Mouse (Mus musculus) CH12.LX (cell line): ENCODE results near the gene Rpl13. TPM values are rescaled to one million over a fixed set of nuclear protein-coding genes. Genes with fewer than 3 reads are reported as not detected.

Source experiments
- DNase-seq: peaks from one replicate; pipeline ENCODE4 v3.0.0-alpha.2; 2013; ENCODE audit errors: extremely low read depth
- H3K27ac ChIP-seq: 2 replicates; pipeline ENCODE4 v1.5.1; 2012; ENCODE audit warnings: low read depth, mild to moderate bottlenecking, control low read depth, moderate library complexity; ENCODE audit not compliant: insufficient read depth
- H3K27me3 ChIP-seq: replicated peaks from 2 replicates; pipeline ENCODE3; 2012; ENCODE audit warnings: inconsistent platforms
- H3K36me3 ChIP-seq, 2 experiments: replicated peaks in 1 of 2; 2 replicates each; pipeline versions ENCODE3 to v1.6.1; 2012; ENCODE audit warnings: inconsistent platforms in 1 of 2, low read length in 1 of 2, mild to moderate bottlenecking in 1 of 2, mixed read lengths in 1 of 2, moderate library complexity in 1 of 2; ENCODE audit not compliant: control insufficient read depth in 1 of 2, insufficient read depth in 1 of 2
- H3K4me1 ChIP-seq, 2 experiments: 2 replicates each; pipeline ENCODE4 v1.6.1; 2012; ENCODE audit warnings: inconsistent platforms in 1 of 2, moderate library complexity in 1 of 2; ENCODE audit not compliant: insufficient read depth in 2 of 2, control insufficient read depth in 1 of 2
- H3K4me2 ChIP-seq: 2 replicates; pipeline ENCODE4 v1.6.1; 2012; ENCODE audit warnings: low read depth, mild to moderate bottlenecking, control low read depth; ENCODE audit not compliant: poor library complexity, insufficient read depth, severe bottlenecking
- H3K4me3 ChIP-seq, 3 experiments: fragments of 150-350 bp in 1 of 3; sonication (generic) in 1 of 3; replicated peaks in 1 of 3; 2 replicates each; pipeline versions ENCODE3 to v1.5.1; 2011 to 2012; ENCODE audit warnings: low read depth in 2 of 3, low read length in 2 of 3, mild to moderate bottlenecking in 2 of 3, moderate library complexity in 2 of 3, control low read depth in 1 of 3, improper control_type of control experiment in 1 of 3, inconsistent platforms in 1 of 3, mixed read lengths in 1 of 3; ENCODE audit not compliant: poor library complexity in 1 of 3
- H3K79me2 ChIP-seq: replicated peaks from 2 replicates; pipeline ENCODE4 v1.6.1; 2012; ENCODE audit warnings: mild to moderate bottlenecking, moderate library complexity; ENCODE audit not compliant: control insufficient read depth, poor library complexity, insufficient read depth, severe bottlenecking; ENCODE audit errors: extremely low read depth
- H3K9ac ChIP-seq: 2 replicates; pipeline ENCODE4 v1.6.1; 2012; ENCODE audit warnings: low read depth, mild to moderate bottlenecking, control low read depth, moderate library complexity; ENCODE audit not compliant: insufficient read depth
- H3K9me3 ChIP-seq: replicated peaks from 2 replicates; pipeline ENCODE3; 2012; ENCODE audit warnings: low read length, inconsistent platforms, mixed read lengths
- BHLHE40 ChIP-seq: IDR thresholded peaks from 2 replicates; pipeline ENCODE4 v1.6.1; 2011; ENCODE audit warnings: mild to moderate bottlenecking, low read depth, low read length, improper control_type of control experiment
- CHD2 ChIP-seq: IDR thresholded peaks from 2 replicates; pipeline ENCODE4 v1.6.1; 2011; ENCODE audit warnings: low read length, improper control_type of control experiment
- CTCF ChIP-seq, 2 experiments: IDR thresholded peaks in 1 of 2; conservative IDR thresholded peaks in 1 of 2; 2 replicates each; pipeline ENCODE4 v1.5.1; 2011 to 2012; ENCODE audit warnings: low read depth in 2 of 2, low read length in 2 of 2, improper control_type of control experiment in 1 of 2, inconsistent platforms in 1 of 2, mild to moderate bottlenecking in 1 of 2, moderate library complexity in 1 of 2
- E2F4 ChIP-seq: IDR thresholded peaks from 2 replicates; pipeline ENCODE4 v1.6.1; 2011; ENCODE audit warnings: low read depth, low read length, improper control_type of control experiment; ENCODE audit not compliant: insufficient replicate concordance
- ELF1 ChIP-seq: IDR thresholded peaks from 2 replicates; pipeline ENCODE4 v1.6.1; 2014; ENCODE audit warnings: low read depth, mild to moderate bottlenecking, inconsistent platforms, low read length, improper control_type of control experiment
- ETS1 ChIP-seq: conservative IDR thresholded peaks from 2 replicates; pipeline ENCODE4 v1.6.1; 2012; ENCODE audit warnings: low read depth, mild to moderate bottlenecking, inconsistent platforms, low read length, improper control_type of control experiment, moderate library complexity
- HCFC1 ChIP-seq: IDR thresholded peaks from 2 replicates; pipeline ENCODE4 v1.6.1; 2012; ENCODE audit warnings: low read depth, mild to moderate bottlenecking, inconsistent platforms, low read length, improper control_type of control experiment
- JUN ChIP-seq: IDR thresholded peaks from 2 replicates; pipeline ENCODE4 v1.6.1; 2011; ENCODE audit warnings: low read depth, mild to moderate bottlenecking, low read length, improper control_type of control experiment, moderate library complexity; ENCODE audit not compliant: insufficient read depth
- JUND ChIP-seq: conservative IDR thresholded peaks from 2 replicates; pipeline ENCODE4 v1.6.1; 2011; ENCODE audit warnings: low read depth, low read length, improper control_type of control experiment
- KAT2A ChIP-seq: IDR thresholded peaks from 2 replicates; pipeline ENCODE4 v1.6.1; 2012; ENCODE audit warnings: low read length, improper control_type of control experiment, inconsistent platforms; ENCODE audit not compliant: insufficient replicate concordance
- MAX ChIP-seq: IDR thresholded peaks from 2 replicates; pipeline ENCODE4 v1.6.1; 2011; ENCODE audit warnings: low read length, improper control_type of control experiment
- MYC ChIP-seq: IDR thresholded peaks from 2 replicates; pipeline ENCODE4 v1.6.1; 2011; ENCODE audit warnings: low read depth, mild to moderate bottlenecking, improper control_type of control experiment, low read length
- POLR2A ChIP-seq: IDR thresholded peaks from 2 replicates; pipeline ENCODE4 v1.6.1; 2011; ENCODE audit warnings: low read depth, mild to moderate bottlenecking, improper control_type of control experiment, low read length
- POLR2AphosphoS2 ChIP-seq: IDR thresholded peaks from 2 replicates; pipeline ENCODE4 v1.6.1; 2011; ENCODE audit warnings: low read depth, low read length, improper control_type of control experiment
- RAD21 ChIP-seq: IDR thresholded peaks from 2 replicates; pipeline ENCODE4 v1.6.1; 2011; ENCODE audit warnings: low read depth, mild to moderate bottlenecking, low read length, improper control_type of control experiment, moderate library complexity
- SIN3A ChIP-seq: IDR thresholded peaks from 2 replicates; pipeline ENCODE4 v1.6.1; 2012; ENCODE audit warnings: low read length, improper control_type of control experiment, inconsistent platforms
- SMC3 ChIP-seq: IDR thresholded peaks from 2 replicates; pipeline ENCODE4 v1.6.1; 2011; ENCODE audit warnings: low read depth, low read length, improper control_type of control experiment
- TBP ChIP-seq: conservative IDR thresholded peaks from 2 replicates; pipeline ENCODE4 v1.6.1; 2011; ENCODE audit warnings: low read depth, low read length, improper control_type of control experiment
- TCF12 ChIP-seq: IDR thresholded peaks from 2 replicates; pipeline ENCODE4 v1.6.1; 2014; ENCODE audit warnings: low read depth, mild to moderate bottlenecking, inconsistent platforms, low read length, improper control_type of control experiment
- USF1 ChIP-seq: IDR thresholded peaks from 2 replicates; pipeline ENCODE4 v1.6.1; 2014; ENCODE audit warnings: low read depth, mild to moderate bottlenecking, inconsistent platforms, low read length, improper control_type of control experiment
- ZC3H11A ChIP-seq: IDR thresholded peaks from 2 replicates; pipeline ENCODE4 v1.6.1; 2012; ENCODE audit warnings: low read depth, mild to moderate bottlenecking, inconsistent platforms, low read length, improper control_type of control experiment
- ZKSCAN1 ChIP-seq: IDR thresholded peaks from 2 replicates; pipeline ENCODE4 v1.6.1; 2012; ENCODE audit warnings: low read depth, inconsistent platforms, low read length, improper control_type of control experiment, borderline replicate concordance
- ZMIZ1 ChIP-seq: IDR thresholded peaks from 2 replicates; pipeline ENCODE4 v1.6.1; 2012; ENCODE audit warnings: low read depth, mild to moderate bottlenecking, inconsistent platforms, low read length, improper control_type of control experiment
- ZNF384 ChIP-seq: IDR thresholded peaks from 2 replicates; pipeline ENCODE4 v1.6.1; 2012; ENCODE audit warnings: low read depth, low read length, improper control_type of control experiment, inconsistent platforms
- dilution Hi-C: fragments of 300-500 bp; cut with MboI; formaldehyde crosslinking; loops from 2 replicates; pipeline ENCODE4 v1.14.3; 2020; ENCODE audit warnings: low sequenced_read_pairs; ENCODE audit not compliant: extremely low pct_unique_long_range_greater_than_20kb, extremely low pct_ligation_motif_present
- in situ Hi-C: fragments of 300-500 bp; cut with MboI; formaldehyde crosslinking; loops from 3 replicates; pipeline ENCODE4 v1.14.3; 2019; ENCODE audit warnings: low sequenced_read_pairs, low pct_ligation_motif_present, low pct_unique_long_range_greater_than_20kb, mixed read lengths
- polyA plus RNA-seq: library from polyadenylated mRNA; unstranded; fragments of >175 nt; gene quantifications from 2 replicates; pipeline ENCODE4 v1.2.1, GENCODE M21; 2012; ENCODE audit warnings: low read depth; ENCODE audit not compliant: insufficient read length
- total RNA-seq, 2 experiments: library from RNA; depleted of rRNA; stranded (reverse); fragments of 300-350 nt in 1 of 2; fragments of >200 nt in 1 of 2; gene quantifications; 2 replicates each; pipeline ENCODE4 v1.2.3; 2012 to 2014

Gene Rpl13
- total and polyA plus RNA-seq, 3 experiments: 973 to 3,721 (median 2,709) TPM

GRCm38 (mm10) chr8:123110649-123111048 lies 8.5 kb downstream of the Rpl13 start:
- Histone ChIP-seq H3K36me3 (peaks cover 1 to 3% of the 10 kb centered on the region in 2 experiments), H3K4me3 (no peak overlapping the region), H3K27ac (no peak overlapping the region), H3K4me2 (peak overlapping the region; percentile 24; the same call in 1 of the 2 replicates), H3K9ac (no peak overlapping the region), H3K4me1 (peaks cover 0 to 6% of the 10 kb centered on the region in 2 experiments; a peak in 2 of 4 replicates), H3K9me3 (no peaks in the 10 kb centered on the region), H3K79me2 (no peaks in the 10 kb centered on the region), H3K27me3 (peaks cover 24% of the 10 kb centered on the region)
- no peak for TF ChIP-seq ZC3H11A
- TF ChIP-seq SIN3A: no peak
- TF ChIP-seq ZKSCAN1: no peak
- no peak for TF ChIP-seq USF1
- no peak for TF ChIP-seq ETS1
- no peak for TF ChIP-seq MYC
- peak; percentile 34 for TF ChIP-seq RAD21
- no peak for TF ChIP-seq ZMIZ1
- TF ChIP-seq POLR2AphosphoS2: no peak
- no peak for TF ChIP-seq HCFC1
- TF ChIP-seq SMC3: peak; percentile 71
- TF ChIP-seq CHD2: no peak
- TF ChIP-seq KAT2A: no peak
- no peak for TF ChIP-seq E2F4
- TF ChIP-seq TCF12: no peak
- no peak for TF ChIP-seq ZNF384
- TF ChIP-seq POLR2A: no peak
- TF ChIP-seq JUN: no peak
- TF ChIP-seq TBP: no peak
- TF ChIP-seq CTCF (conservative IDR thresholded peaks at IDR 0.05 in 1 of 2, IDR thresholded peaks at IDR 0.05 in 1 of 2; ENCODE audit: low read depth in 2 of 2, low read length in 2 of 2): peak; percentile 35 to 77; a peak in 3 of 4 replicates
- TF ChIP-seq BHLHE40: peak; percentile 22; the same call in 1 of the 2 replicates
- no peak for TF ChIP-seq MAX
- dilution Hi-C loops: no loop called here
- in situ Hi-C loops: loop anchor here (5.0 kb wide), 1 partner anchor 77 kb away; the partner anchor contains the start of gene Dpep1
- DNase-seq: peak; percentile 68

GRCm38 (mm10) chr8:123112892-123113291 lies 10.7 kb downstream of the Rpl13 start:
- Histone ChIP-seq H3K9ac (no peak overlapping the region), H3K36me3 (no peaks in the 10 kb centered on the region), H3K4me1 (peaks cover 0 to 6% of the 10 kb centered on the region in 2 experiments; a peak in 2 of 4 replicates), H3K9me3 (no peaks in the 10 kb centered on the region), H3K27ac (no peak overlapping the region), H3K27me3 (peaks cover 45% of the 10 kb centered on the region), H3K79me2 (no peaks in the 10 kb centered on the region), H3K4me2 (no peak overlapping the region), H3K4me3 (no peak overlapping the region)
- no peak for TF ChIP-seq JUN
- TF ChIP-seq ELF1: no peak
- no peak for TF ChIP-seq RAD21
- TF ChIP-seq JUND: no peak
- TF ChIP-seq TBP: no peak
- DNase-seq: no peak
- dilution Hi-C loops (no loop called here), in situ Hi-C loops (loop anchor here (5.0 kb wide), 1 partner anchor 74 kb away; the partner anchor contains the start of gene Dpep1)
